Mouse (Mus musculus): ENCODE data around the gene Gnpnat1. TPM values are rescaled to one million over a fixed set of nuclear protein-coding genes. Genes with fewer than 3 reads are reported as not detected.

The Gnpnat1 gene
- polyA plus RNA-seq, 1 experiment, result 8.8 TPM

- Histone ChIP-seq H3K27me3 (replicated peaks) (no peaks in the 10 kb centered on the region), H3K4me3 (replicated peaks) (no peak overlapping the region), H3K4me1 (0 out of 2 replicates have a peak, but pooled peaks cover 3% of the 10 kb centered on the region), H3K36me3 (replicated peaks; ENCODE audit: low read length) (peaks cover 42% of the 10 kb centered on the region), H3K9me3 (peaks cover 8% of the 10 kb centered on the region)
- TF ChIP-seq FLI1 (IDR thresholded peaks at IDR 0.05; ENCODE audit: low read length), result no peak
- no peak for TF ChIP-seq GATA1 (IDR thresholded peaks at IDR 0.05; ENCODE audit: borderline replicate concordance, low read length)
Observed at GRCm38 (mm10) chr14:45365196-45365587, 39.5 kb downstream of the Gnpnat1 start.

GRCm38 (mm10) chr14:45364211-45365195 lies 40.2 kb downstream of the Gnpnat1 start:
- TF ChIP-seq GATA1 (IDR thresholded peaks at IDR 0.05; ENCODE audit: borderline replicate concordance, low read length) (no peak), FLI1 (IDR thresholded peaks at IDR 0.05; ENCODE audit: low read length) (no peak)
- Histone ChIP-seq H3K36me3 (replicated peaks; ENCODE audit: low read length) (peaks cover 37% of the 10 kb centered on the region), H3K9me3 (peaks cover 3% of the 10 kb centered on the region), H3K27me3 (replicated peaks) (no peaks in the 10 kb centered on the region), H3K4me1 (0 out of 2 replicates have a peak, but pooled peaks cover 3% of the 10 kb centered on the region), H3K4me3 (replicated peaks) (no peak overlapping the region)

GRCm38 (mm10) chr14:45350931-45351859 lies 53.5 kb downstream of the Gnpnat1 start, which contains the start of gene Styx:
Gene Styx, plus strand, starts transcription at chr14:45351093.
- H3K4me1 ChIP-seq, result peaks cover 20% of the 10 kb centered on the region
- H3K36me3 ChIP-seq (replicated peaks; ENCODE audit: low read length), result peaks cover 37% of the 10 kb centered on the region
- H3K4me3 ChIP-seq (replicated peaks), result peak within 1 kb of the TSS; percentile 95
- TF ChIP-seq GATA1 (IDR thresholded peaks at IDR 0.05; ENCODE audit: borderline replicate concordance, low read length) (no peak), FLI1 (IDR thresholded peaks at IDR 0.05; ENCODE audit: low read length) (no peak)
- H3K9me3 ChIP-seq, result no peaks in the 10 kb centered on the region
- no peaks in the 10 kb centered on the region for H3K27me3 ChIP-seq (replicated peaks)

GRCm38 (mm10) chr14:45329589-45330181 lies 75.0 kb downstream of the Gnpnat1 start, which contains the start of gene Psmc6:
Gene Psmc6, plus strand, starts transcription at chr14:45329788.
- Histone ChIP-seq H3K27me3 (replicated peaks) (no peaks in the 10 kb centered on the region), H3K4me1 (peaks cover 38% of the 10 kb centered on the region), H3K4me3 (replicated peaks) (peak within 1 kb of the TSS; percentile 99), H3K9me3 (no peaks in the 10 kb centered on the region), H3K36me3 (replicated peaks; ENCODE audit: low read length) (peaks cover 33% of the 10 kb centered on the region)
- TF ChIP-seq FLI1 (IDR thresholded peaks at IDR 0.05; ENCODE audit: low read length), result no peak
- TF ChIP-seq GATA1 (IDR thresholded peaks at IDR 0.05; ENCODE audit: borderline replicate concordance, low read length), result peak; percentile 48; the same call in 2 of the 3 replicates

- Histone ChIP-seq H3K4me3 (replicated peaks) (peak overlapping the region; percentile 99), H3K27me3 (replicated peaks) (no peaks in the 10 kb centered on the region), H3K9me3 (no peaks in the 10 kb centered on the region), H3K4me1 (peaks cover 38% of the 10 kb centered on the region), H3K36me3 (replicated peaks; ENCODE audit: low read length) (peaks cover 27% of the 10 kb centered on the region)
- TF ChIP-seq GATA1 (IDR thresholded peaks at IDR 0.05; ENCODE audit: borderline replicate concordance, low read length) (no peak), FLI1 (IDR thresholded peaks at IDR 0.05; ENCODE audit: low read length) (no peak)
Observed at GRCm38 (mm10) chr14:45329018-45329588, 75.6 kb downstream of the Gnpnat1 start.

GRCm38 (mm10) chr14:45328072-45328713 lies 76.5 kb downstream of the Gnpnat1 start:
- no peaks in the 10 kb centered on the region for H3K27me3 ChIP-seq (replicated peaks)
- no peaks in the 10 kb centered on the region for H3K9me3 ChIP-seq
- TF ChIP-seq GATA1 (IDR thresholded peaks at IDR 0.05; ENCODE audit: borderline replicate concordance, low read length) (no peak), FLI1 (IDR thresholded peaks at IDR 0.05; ENCODE audit: low read length) (no peak)
- peaks cover 43% of the 10 kb centered on the region for H3K4me1 ChIP-seq
- H3K4me3 ChIP-seq (replicated peaks), result no peak overlapping the region
- H3K36me3 ChIP-seq (replicated peaks; ENCODE audit: low read length), result peaks cover 18% of the 10 kb centered on the region

Other genes with a start within 250 kb of the Gnpnat1 start
- 1.9 TPM in 1 of 2 replicates, not detected in the other for gene Gpr137c, start 185.2 kb downstream of the Gnpnat1 start, polyA plus RNA-seq (2012; ENCODE audit: insufficient read depth, low replicate concordance)
- 0.38 TPM in 1 of 2 replicates, not detected in the other for gene Txndc16, start 184.6 kb downstream of the Gnpnat1 start, polyA plus RNA-seq (2012; ENCODE audit: insufficient read depth, low replicate concordance)
- gene Ero1l, start 86.1 kb downstream of the Gnpnat1 start, polyA plus RNA-seq (2012; ENCODE audit: insufficient read depth, low replicate concordance), result 3.0 and 3.5 TPM in 2 replicates
- 3.3 TPM in 1 of 2 replicates, not detected in the other for gene Psmc6, start 75.1 kb downstream of the Gnpnat1 start, polyA plus RNA-seq (2012; ENCODE audit: insufficient read depth, low replicate concordance)
- 46.9 and 201 TPM in 2 replicates for gene Styx, start 53.8 kb downstream of the Gnpnat1 start, polyA plus RNA-seq (2012; ENCODE audit: insufficient read depth, low replicate concordance)
- not detected in 2 replicates for gene Fermt2, start 125.2 kb upstream of the Gnpnat1 start, polyA plus RNA-seq (2012; ENCODE audit: insufficient read depth, low replicate concordance)

All from megakaryocyte, embryonic 14.5 days (primary cell).